Mouse (Mus musculus): ENCODE results near the gene Gtse1. TPM values are rescaled to one million over a fixed set of nuclear protein-coding genes. Genes with fewer than 3 reads are reported as not detected.

Gene Gtse1
- polyA plus RNA-seq, 1 experiment from 2014 or later = 23.7 TPM

DNA sequence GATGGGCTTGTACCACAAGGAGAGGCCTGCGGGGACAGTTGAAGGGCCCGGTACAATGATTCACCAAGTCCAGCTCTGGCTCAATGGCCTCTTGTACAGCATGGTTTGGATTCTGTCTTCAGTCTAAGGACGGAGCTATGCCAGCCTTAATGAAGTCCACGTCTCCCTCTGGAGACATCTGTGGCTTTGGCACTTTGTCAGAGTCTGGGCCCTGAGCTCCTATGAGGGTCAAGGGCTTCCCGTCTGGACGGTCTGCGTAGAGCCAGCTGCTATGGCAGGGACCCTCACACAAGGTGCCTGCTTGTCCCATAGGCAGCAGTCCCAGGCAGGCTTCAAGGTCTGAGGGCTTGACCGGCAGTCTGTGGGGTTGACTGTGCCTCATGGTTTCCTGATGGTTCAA lies 40.8 kb downstream of the Gtse1 start:
- 82% methylated on average over 8 of the region's 8 CpGs for WGBS
- Histone ChIP-seq H3K36me3 (peaks cover 57% of the 10 kb centered on the region), H3K4me2 (no peak overlapping the region), H3K27ac (replicated peaks) (no peak overlapping the region), H3K27me3 (replicated peaks) (0 out of 2 replicates have a peak, but pooled peaks cover 3% of the 10 kb centered on the region), H3K9me3 (no peaks in the 10 kb centered on the region), H3K4me3 (no peak overlapping the region), H3K9ac (no peak overlapping the region), H3K4me1 (no peaks in the 10 kb centered on the region)
- ATAC-seq (ENCODE audit: extremely low read depth, insufficient number of reproducible peaks, low FRiP score, low TSS enrichment) = no peak

DNA sequence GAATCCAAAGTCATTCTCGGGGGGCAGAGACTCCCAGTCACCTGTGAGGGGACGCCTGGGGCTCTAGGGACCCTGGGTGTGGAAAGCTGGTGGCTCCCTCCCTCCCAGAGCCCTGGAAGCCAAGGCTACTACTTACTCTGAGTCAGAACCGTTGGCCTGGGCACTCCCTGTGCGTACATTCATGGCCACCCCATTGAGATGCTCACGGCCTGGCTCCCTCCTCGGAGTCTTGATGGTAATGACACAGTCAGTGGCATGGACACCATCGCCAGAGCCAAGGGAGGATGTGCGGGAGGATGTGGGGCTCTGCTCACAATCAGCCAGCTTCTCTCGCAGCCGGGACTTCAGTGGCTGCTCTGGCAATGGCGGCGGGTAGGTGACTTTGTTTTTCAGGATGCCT lies 41.3 kb downstream of the Gtse1 start:
- Histone ChIP-seq H3K27ac (replicated peaks) (no peak overlapping the region), H3K9me3 (no peaks in the 10 kb centered on the region), H3K36me3 (peaks cover 52% of the 10 kb centered on the region), H3K9ac (no peak overlapping the region), H3K4me3 (no peak overlapping the region), H3K4me2 (no peak overlapping the region), H3K4me1 (no peaks in the 10 kb centered on the region), H3K27me3 (replicated peaks) (0 out of 2 replicates have a peak, but pooled peaks cover 3% of the 10 kb centered on the region)
- WGBS = 68% methylated on average over 12 of the region's 12 CpGs
- no peak for ATAC-seq (ENCODE audit: extremely low read depth, insufficient number of reproducible peaks, low FRiP score, low TSS enrichment)

DNA sequence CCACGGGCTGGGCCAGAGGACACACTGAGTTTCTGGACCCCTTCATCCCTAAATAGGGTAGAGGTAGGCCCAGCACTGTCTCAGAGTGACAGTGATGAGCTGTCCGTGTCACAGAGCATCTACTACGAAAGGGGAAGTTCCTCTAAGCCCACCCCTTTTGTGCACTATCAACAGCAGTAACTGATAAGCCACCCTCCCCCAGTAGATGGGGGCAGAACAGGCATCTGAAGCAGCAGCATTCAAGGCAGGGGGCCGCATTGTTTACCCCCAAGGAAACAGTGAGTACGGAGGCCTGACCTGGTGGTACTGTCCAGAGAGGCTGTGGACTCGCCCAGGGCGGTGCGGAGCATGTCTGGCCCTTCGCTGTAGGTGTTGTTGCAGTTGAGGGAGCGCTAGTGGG lies 43.0 kb downstream of the Gtse1 start:
- no peak overlapping the region for H3K4me2 ChIP-seq
- H3K9me3 ChIP-seq = no peaks in the 10 kb centered on the region
- H3K9ac ChIP-seq = no peak overlapping the region
- ATAC-seq (ENCODE audit: extremely low read depth, insufficient number of reproducible peaks, low FRiP score, low TSS enrichment) = no peak
- 52% methylated on average over 10 of the region's 10 CpGs for WGBS
- H3K4me3 ChIP-seq = no peak overlapping the region
- H3K36me3 ChIP-seq = peaks cover 35% of the 10 kb centered on the region
- H3K27ac ChIP-seq (replicated peaks) = no peak overlapping the region
- 0 out of 2 replicates have a peak, but pooled peaks cover 3% of the 10 kb centered on the region for H3K27me3 ChIP-seq (replicated peaks)
- H3K4me1 ChIP-seq = no peaks in the 10 kb centered on the region

DNA sequence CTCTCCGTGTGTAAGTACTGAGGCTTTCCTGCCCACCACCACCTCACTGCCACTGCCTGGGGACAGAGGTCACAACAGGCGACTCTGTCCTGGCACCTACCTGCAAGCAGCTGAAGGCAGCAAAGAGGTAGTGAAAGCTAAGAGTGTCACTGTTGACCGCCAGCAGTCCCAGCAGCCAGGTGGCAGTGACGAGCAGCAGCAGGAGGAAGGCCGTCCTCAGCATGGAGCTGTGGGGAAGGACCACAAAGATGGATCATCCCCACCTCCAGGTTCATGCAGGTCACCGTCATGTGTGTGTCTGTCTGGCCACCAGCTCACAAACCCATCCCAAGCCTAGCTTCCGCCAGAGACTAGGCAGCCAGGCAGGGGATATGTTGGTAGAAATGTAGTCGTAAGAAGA lies 44.3 kb downstream of the Gtse1 start:
- peaks cover 22% of the 10 kb centered on the region; the same call in 1 of the 2 replicates for H3K36me3 ChIP-seq
- H3K9ac ChIP-seq = no peak overlapping the region
- WGBS = 47% methylated on average over 8 of the region's 8 CpGs
- no peaks in the 10 kb centered on the region for H3K4me1 ChIP-seq
- no peak for ATAC-seq (ENCODE audit: extremely low read depth, insufficient number of reproducible peaks, low FRiP score, low TSS enrichment)
- H3K27me3 ChIP-seq (replicated peaks) = 0 out of 2 replicates have a peak, but pooled peaks cover 3% of the 10 kb centered on the region
- no peak overlapping the region for H3K4me2 ChIP-seq
- H3K4me3 ChIP-seq = no peak overlapping the region
- 0 out of 2 replicates have a peak, but pooled peaks cover 3% of the 10 kb centered on the region for H3K9me3 ChIP-seq
- H3K27ac ChIP-seq (replicated peaks) = no peak overlapping the region

DNA sequence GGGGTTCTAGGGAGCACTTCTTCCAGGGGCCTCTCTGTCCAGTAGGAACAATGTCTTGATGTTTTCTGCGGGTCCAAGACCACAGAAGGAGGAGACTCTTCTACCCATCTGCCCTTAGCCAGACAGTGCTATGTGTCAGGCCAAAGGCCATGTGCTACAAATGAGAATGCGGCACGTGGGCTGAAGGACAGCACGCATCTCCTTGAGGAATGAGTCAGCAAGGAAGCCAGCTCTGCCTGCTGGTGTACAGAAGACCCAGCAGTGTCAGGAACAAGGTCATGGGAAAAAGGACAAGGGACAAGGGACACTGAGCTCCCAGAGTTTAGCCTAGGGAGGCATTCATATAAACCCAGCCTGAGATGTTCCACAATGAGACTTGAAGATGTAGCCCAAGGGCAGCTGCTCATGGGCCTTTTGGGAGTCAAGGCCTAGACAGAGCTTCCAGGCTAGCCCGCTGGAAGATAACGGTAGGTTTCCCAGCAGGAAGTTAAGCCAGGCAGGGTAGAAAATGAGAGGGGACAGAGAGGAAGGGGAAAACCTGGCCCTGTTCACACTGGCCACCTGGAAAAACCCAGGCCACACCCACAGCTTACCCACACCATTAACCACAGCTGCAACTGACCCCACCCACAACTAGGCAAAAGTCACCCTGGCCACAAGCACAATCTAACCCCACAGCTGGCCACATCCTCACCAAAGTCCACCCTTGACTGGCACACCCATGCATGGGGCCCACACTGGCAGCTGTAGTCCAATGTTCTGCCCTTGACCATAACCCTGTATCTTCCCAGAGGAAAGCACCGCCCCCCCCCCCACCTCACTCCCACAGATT lies 49.3 kb downstream of the Gtse1 start:
- no peak overlapping the region for H3K4me3 ChIP-seq
- ATAC-seq (ENCODE audit: extremely low read depth, insufficient number of reproducible peaks, low FRiP score, low TSS enrichment) = no peak
- 83% methylated on average over 7 of the region's 7 CpGs for WGBS

DNA sequence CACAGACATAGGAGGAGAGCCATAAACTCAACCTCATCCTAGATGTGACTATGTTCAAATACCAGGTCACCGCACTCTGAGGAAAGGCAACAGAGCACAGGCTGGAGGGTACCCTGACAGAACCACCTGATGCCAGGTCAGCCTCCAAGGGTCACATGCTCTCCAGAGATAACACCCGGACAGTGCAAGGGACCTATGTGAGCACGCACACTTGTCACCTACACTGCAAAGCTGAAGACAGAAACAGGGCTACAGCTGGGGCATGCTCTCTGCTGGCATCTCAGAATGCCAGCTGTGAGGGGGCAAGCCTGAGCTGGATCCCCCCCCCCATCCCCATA lies 49.9 kb downstream of the Gtse1 start:
- Histone ChIP-seq H3K9me3 (0 out of 2 replicates have a peak, but pooled peaks cover 3% of the 10 kb centered on the region), H3K4me2 (no peak overlapping the region), H3K27me3 (replicated peaks) (no peaks in the 10 kb centered on the region), H3K9ac (no peak overlapping the region), H3K4me3 (no peak overlapping the region), H3K4me1 (peaks cover 13% of the 10 kb centered on the region), H3K27ac (replicated peaks) (no peak overlapping the region), H3K36me3 (no peaks in the 10 kb centered on the region)
- ATAC-seq (ENCODE audit: extremely low read depth, insufficient number of reproducible peaks, low FRiP score, low TSS enrichment) = no peak
- 57% methylated on average over 3 of the region's 3 CpGs for WGBS

More for the DNA sequence above, 49.3 kb downstream of the Gtse1 start:
- Histone ChIP-seq H3K4me2 (no peak overlapping the region), H3K27ac (replicated peaks) (no peak overlapping the region), H3K27me3 (replicated peaks) (no peaks in the 10 kb centered on the region), H3K4me1 (peaks cover 13% of the 10 kb centered on the region), H3K9ac (no peak overlapping the region), H3K36me3 (no peaks in the 10 kb centered on the region), H3K9me3 (0 out of 2 replicates have a peak, but pooled peaks cover 3% of the 10 kb centered on the region)

DNA sequence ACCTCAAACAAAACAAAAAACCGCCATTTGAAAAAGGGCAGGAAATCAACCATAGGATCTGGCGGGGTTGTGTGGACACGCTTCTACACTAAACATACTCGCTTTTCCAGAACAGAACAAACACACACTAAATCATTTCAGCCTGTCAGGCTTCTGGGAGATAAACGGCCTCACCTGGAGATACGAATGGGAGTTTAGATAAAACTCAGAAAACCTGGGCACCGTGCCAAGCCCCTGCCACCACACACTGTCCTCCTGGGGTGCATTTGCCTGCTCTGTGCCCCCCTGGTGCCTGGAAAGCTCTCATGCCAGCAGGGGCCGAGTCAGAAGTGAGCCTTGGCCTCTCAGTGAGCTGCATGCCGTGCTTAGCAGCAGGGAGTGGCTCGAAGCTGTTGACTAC lies 50.4 kb downstream of the Gtse1 start:
- peaks cover 13% of the 10 kb centered on the region for H3K4me1 ChIP-seq
- H3K9me3 ChIP-seq = 0 out of 2 replicates have a peak, but pooled peaks cover 3% of the 10 kb centered on the region
- H3K4me2 ChIP-seq = no peak overlapping the region
- WGBS = 48% methylated on average over 10 of the region's 10 CpGs
- no peaks in the 10 kb centered on the region for H3K36me3 ChIP-seq
- H3K27me3 ChIP-seq (replicated peaks) = no peaks in the 10 kb centered on the region
- no peak overlapping the region for H3K27ac ChIP-seq (replicated peaks)
- H3K9ac ChIP-seq = 0 out of 2 replicates have a peak overlapping the region, but pooled peaks have one; percentile 4
- no peak for ATAC-seq (ENCODE audit: extremely low read depth, insufficient number of reproducible peaks, low FRiP score, low TSS enrichment)
- H3K4me3 ChIP-seq = no peak overlapping the region

DNA sequence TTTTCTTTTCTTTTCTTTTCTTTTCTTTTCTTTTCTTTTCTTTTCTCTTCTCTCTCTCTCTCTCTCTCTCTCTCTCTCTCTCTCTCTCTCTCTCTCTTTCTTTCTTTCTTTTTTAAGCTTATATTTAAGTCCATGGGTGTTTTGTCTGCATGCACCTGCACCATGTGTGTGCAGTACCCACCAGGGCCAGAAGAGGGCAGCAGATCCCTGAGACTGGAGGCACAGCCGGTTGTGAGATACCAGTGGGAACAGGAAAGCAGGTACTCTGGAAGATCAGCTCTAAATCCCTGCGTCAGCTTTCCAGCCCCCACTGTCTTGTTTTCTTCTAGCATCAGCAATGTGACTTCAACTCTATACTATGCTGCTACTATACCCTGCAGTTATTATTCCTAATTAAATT lies 54.1 kb downstream of the Gtse1 start:
- Histone ChIP-seq H3K4me1 (peaks cover 13% of the 10 kb centered on the region), H3K27me3 (replicated peaks) (no peaks in the 10 kb centered on the region), H3K9ac (no peak overlapping the region), H3K4me2 (no peak overlapping the region), H3K27ac (replicated peaks) (no peak overlapping the region), H3K9me3 (no peaks in the 10 kb centered on the region), H3K36me3 (0 out of 2 replicates have a peak, but pooled peaks cover 3% of the 10 kb centered on the region), H3K4me3 (no peak overlapping the region)
- ATAC-seq (ENCODE audit: extremely low read depth, insufficient number of reproducible peaks, low FRiP score, low TSS enrichment) = no peak
- WGBS = 34% methylated on average over 2 of the region's 2 CpGs

DNA sequence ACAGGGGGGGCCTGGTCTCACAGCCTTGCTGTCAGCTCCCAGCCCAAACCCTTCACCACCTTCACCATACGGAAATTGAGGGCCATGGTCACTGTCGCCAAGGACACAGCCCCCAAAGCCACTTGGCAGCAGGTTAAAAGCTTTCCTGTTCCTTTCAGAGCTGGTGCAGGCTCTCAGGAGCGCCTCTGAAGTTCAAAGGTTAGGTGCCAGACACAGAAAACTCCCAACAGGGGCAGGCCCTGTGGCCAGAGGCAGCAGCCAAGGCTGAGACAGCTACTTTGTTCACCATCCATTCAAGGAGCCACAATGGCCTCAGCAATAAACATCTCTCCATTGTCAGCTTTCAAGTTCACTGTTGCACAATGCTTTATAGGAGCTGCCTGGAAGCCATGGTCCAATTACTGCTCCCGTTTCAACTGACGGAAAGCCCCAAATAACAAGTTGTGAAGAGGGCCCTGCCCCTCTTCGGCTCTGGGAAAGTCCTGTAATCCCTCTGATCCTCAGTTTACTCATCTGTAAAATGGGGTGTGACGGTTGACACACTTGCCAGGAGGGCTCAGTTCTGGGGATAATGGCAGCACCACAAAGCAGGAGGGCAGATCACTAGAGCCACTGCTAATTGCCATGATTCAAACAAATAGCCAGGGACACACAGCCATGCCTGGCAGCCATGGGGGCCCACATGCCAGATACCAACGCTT lies 59.8 kb downstream of the Gtse1 start:
- no peak overlapping the region for H3K4me2 ChIP-seq
- no peak overlapping the region for H3K4me3 ChIP-seq
- no peak overlapping the region for H3K27ac ChIP-seq (replicated peaks)
- no peak for ATAC-seq (ENCODE audit: extremely low read depth, insufficient number of reproducible peaks, low FRiP score, low TSS enrichment)
- H3K4me1 ChIP-seq = no peaks in the 10 kb centered on the region
- WGBS = 64% methylated on average over 8 of the region's 8 CpGs
- peaks cover 12% of the 10 kb centered on the region; the same call in 1 of the 2 replicates for H3K36me3 ChIP-seq
- H3K27me3 ChIP-seq (replicated peaks) = no peaks in the 10 kb centered on the region
- H3K9ac ChIP-seq = no peak overlapping the region
- no peaks in the 10 kb centered on the region for H3K9me3 ChIP-seq

DNA sequence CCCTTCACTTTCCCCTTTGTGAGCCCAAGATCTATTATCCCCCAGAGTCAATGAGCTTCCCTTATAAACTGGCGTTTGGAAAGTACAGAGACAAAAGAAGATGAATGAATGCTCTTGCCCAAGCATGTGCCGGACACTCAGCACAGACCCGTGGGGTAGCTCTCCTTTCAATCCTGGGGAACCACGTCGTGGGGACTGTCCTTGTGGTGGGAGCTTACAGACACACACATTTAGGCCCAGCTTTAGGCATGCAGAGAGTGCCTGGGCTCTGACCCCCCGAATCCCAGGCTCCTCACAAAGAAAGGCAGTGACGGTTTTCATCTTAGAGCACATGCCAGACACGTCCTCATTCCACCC lies 60.3 kb downstream of the Gtse1 start:
- H3K4me2 ChIP-seq = no peak overlapping the region
- H3K36me3 ChIP-seq = peaks cover 15% of the 10 kb centered on the region; the same call in 1 of the 2 replicates
- no peak overlapping the region for H3K9ac ChIP-seq
- ATAC-seq (ENCODE audit: extremely low read depth, insufficient number of reproducible peaks, low FRiP score, low TSS enrichment) = no peak
- no peak overlapping the region for H3K4me3 ChIP-seq
- 82% methylated on average over 8 of the region's 8 CpGs for WGBS
- no peaks in the 10 kb centered on the region for H3K9me3 ChIP-seq
- H3K4me1 ChIP-seq = no peaks in the 10 kb centered on the region
- H3K27me3 ChIP-seq (replicated peaks) = no peaks in the 10 kb centered on the region
- H3K27ac ChIP-seq (replicated peaks) = no peak overlapping the region

DNA sequence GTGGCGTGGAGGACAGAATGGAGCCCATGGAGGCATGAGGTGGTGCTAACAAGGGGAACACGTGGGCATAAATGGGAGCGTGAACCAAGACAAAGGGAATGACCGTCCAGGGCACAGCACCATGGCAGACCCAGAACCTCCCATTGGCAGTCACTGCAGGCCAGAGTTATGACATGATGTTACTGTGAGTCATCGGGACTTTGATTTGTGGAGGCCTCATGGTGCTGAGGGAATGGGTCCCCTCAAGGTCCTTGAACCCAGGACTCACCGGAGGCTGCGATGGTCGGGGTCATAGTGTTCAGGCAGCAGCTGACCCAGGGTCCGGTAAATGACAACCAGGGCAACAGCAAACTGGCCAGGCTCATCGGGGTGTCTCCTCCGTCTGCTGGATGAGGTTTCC lies 62.3 kb downstream of the Gtse1 start:
- Histone ChIP-seq H3K27ac (replicated peaks) (no peak overlapping the region), H3K4me1 (no peaks in the 10 kb centered on the region), H3K9me3 (no peaks in the 10 kb centered on the region), H3K27me3 (replicated peaks) (no peaks in the 10 kb centered on the region), H3K36me3 (peaks cover 22% of the 10 kb centered on the region; the same call in 1 of the 2 replicates), H3K4me3 (no peak overlapping the region), H3K9ac (no peak overlapping the region), H3K4me2 (no peak overlapping the region)
- WGBS = 86% methylated on average over 11 of the region's 11 CpGs
- ATAC-seq (ENCODE audit: extremely low read depth, insufficient number of reproducible peaks, low FRiP score, low TSS enrichment) = no peak
